Mouse (Mus musculus) lung, adult 2 months (tissue): Measurements from ENCODE around the gene Nup93. TPM values are rescaled to one million over a fixed set of nuclear protein-coding genes. Genes with fewer than 3 reads are reported as not detected.
A peak's percentile ranks its signal among the peaks of the same experiment; 100 is the strongest.
"Not testable (repeated sequence)": the region's sequence is repeated elsewhere in the genome, so short reads cannot be mapped to it uniquely, and the experiment has no call there.

ENCODE experiments used
- DNase-seq: peaks from one replicate; pipeline ENCODE4 v3.0.0; 2022
- H3K4me1 ChIP-seq: fragments of 200-500 bp; 2 replicates; pipeline ENCODE4 v1.6.1; 2011; ENCODE audit warnings: low read length; ENCODE audit not compliant: control insufficient read depth, insufficient read depth
- H3K4me3 ChIP-seq: fragments of 200-500 bp; replicated peaks from 2 replicates; pipeline ENCODE3; 2011; ENCODE audit warnings: low read depth, mild to moderate bottlenecking, control low read depth, low read length; ENCODE audit errors: extremely low read depth
- CTCF ChIP-seq: fragments of 200-500 bp; IDR thresholded peaks from 2 replicates; pipeline ENCODE4 v1.5.1; 2011; ENCODE audit warnings: mild to moderate bottlenecking, low read length, control low read depth; ENCODE audit not compliant: insufficient read depth
- POLR2A ChIP-seq: fragments of 200-500 bp; IDR thresholded peaks from 2 replicates; pipeline ENCODE4 v1.6.1; 2011; ENCODE audit warnings: low read depth, mild to moderate bottlenecking, control low read depth, low read length, borderline replicate concordance; ENCODE audit errors: extremely low read depth
- WGBS: fragments of 180-500 bp; shearing (Covaris S2); methylation state at CpG from one replicate; pipeline ENCODE4 v1.1.7; 2018; 5-methylcytosine and 5-hydroxymethylcytosine counted together
- polyA plus RNA-seq: library from polyadenylated mRNA; depleted of rRNA; stranded (reverse); fragments of >200 nt; gene quantifications from 2 replicates; pipeline ENCODE4 v1.2.3, GENCODE M21; 2012; rRNA removed

Nup93 gene
- 10.7 and 15.9 TPM in 2 replicates for polyA plus RNA-seq

DNA sequence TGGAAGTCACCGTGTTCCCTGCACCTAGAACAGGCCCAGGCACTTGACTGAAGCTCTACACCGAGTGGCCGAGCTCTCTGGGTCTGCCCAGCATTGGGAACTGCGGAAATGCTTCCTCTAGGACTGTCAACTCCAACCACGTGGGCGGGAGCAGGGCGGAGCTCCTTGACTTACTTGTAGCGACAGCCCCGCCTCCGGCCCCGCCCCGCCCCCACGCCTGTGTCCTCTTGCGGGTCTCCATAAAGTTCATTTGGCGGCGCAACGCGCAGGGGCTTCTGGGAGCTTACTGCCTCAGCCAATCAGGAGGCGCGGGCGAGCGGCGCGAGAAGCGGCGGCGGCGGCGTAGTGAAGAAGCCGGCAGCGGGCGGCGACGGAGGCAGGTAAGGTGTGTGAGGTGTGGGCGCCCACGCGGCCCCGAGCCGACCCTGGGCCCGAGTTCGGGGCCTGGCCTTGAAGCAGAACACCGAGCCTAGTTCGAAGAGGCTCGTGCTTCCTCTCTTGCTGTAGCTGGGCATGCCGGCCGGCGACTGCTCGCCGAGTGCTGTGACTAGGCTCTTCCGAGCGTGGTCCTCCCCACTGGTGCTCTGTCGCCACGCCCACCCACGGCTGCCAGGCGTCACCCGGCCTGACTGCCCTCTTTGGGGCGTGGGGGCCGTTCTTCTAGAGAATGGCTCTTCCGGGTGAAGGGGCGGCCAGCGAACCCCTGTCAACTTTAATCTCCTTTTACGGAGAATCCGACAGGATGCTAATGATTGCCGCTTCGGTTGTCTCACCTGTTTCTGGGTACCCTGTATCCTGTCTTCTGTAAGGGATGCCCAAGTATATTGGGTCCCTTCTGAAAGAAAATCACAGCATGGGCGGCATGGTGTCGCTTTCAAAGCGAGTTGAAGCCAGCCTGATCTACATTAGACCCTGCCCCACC lies at the start of gene Nup93:
Gene Nup93, plus strand, starts transcription at position 313 of the 922 bp plus-strand sequence.
- WGBS: under 1% methylated on average over 68 of the region's 68 CpGs
- peak within 1 kb of the TSS; percentile 88 for H3K4me3 ChIP-seq
- TF ChIP-seq POLR2A (peak; percentile 94; the same call in 1 of the 2 replicates), CTCF (no peak)
- H3K4me1 ChIP-seq: peaks cover 3% of the 10 kb centered on the region; the same call in 1 of the 2 replicates
- DNase-seq: peak; percentile 93

DNA sequence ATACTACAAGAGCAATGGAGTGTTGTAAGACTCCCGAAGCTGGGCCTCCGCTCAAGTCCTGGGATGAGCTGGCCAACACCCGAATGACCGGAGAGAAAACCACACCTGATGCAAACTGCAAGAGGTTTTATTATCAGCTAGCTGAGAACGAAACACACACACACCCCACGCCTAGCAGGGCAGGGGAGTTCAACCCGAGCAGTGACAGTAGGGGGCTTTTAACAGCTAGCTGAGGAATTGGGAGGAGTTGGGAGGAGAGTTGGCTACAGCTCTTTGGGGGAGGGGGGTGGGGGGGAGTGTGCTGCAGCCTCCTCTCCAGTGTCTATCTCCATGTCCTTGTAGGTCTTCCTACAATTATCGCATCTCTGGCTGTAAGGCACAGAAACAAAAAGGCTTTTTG lies 48.6 kb upstream of the Nup93 start:
- 73% methylated on average over 8 of the region's 8 CpGs for WGBS
- not testable (repeated sequence) for DNase-seq, H3K4me1 ChIP-seq, H3K4me3 ChIP-seq

DNA sequence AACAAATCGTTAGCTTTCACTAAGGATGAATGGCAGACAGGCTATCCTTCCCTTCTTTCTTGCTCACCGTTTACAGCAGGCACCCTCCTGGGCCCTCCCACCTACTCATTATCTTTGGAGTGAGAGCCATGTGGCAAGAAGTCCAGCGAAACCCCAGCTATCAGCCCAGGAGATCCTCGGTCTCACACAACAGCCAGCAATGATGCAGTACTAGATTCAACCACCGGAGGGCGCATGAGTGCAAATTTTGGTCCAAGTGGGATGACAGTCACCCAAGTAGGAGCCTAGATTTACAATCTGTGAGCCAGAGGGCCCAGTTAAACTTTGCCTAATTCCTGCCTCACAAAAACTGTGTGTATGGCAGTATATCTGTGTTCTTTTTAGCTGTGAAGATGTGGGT lies 47.1 kb upstream of the Nup93 start:
- Histone ChIP-seq H3K4me1 (peaks cover 8% of the 10 kb centered on the region), H3K4me3 (no peak overlapping the region)
- TF ChIP-seq POLR2A (no peak), CTCF (peak; percentile 89)
- 5% methylated on average over 6 of the region's 6 CpGs for WGBS
- DNase-seq: peak; percentile 95

DNA sequence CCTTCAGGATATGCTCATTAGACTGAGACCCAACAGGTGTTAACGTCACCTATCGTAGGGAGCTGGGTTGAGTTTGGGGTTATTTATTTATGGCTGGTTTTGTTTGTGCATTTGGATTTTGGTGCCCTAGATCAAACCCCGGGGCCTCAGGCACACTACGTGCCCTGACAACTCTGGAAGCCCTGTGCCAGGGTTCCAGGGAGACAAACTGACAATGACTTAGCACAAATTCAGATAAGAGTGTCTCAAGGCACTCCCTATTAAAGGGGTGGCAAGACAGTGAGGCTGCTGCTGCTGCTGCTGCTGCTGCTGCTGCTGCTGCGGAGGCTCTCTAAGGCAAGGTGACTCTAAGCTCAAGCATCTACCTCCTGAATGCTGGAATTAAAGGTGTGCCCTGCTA lies 44.8 kb upstream of the Nup93 start:
- H3K4me3 ChIP-seq: no peak overlapping the region
- H3K4me1 ChIP-seq: peaks cover 12% of the 10 kb centered on the region
- no peak for TF ChIP-seq CTCF
- 95% methylated on average over 5 of the region's 5 CpGs for WGBS
- DNase-seq: no peak

DNA sequence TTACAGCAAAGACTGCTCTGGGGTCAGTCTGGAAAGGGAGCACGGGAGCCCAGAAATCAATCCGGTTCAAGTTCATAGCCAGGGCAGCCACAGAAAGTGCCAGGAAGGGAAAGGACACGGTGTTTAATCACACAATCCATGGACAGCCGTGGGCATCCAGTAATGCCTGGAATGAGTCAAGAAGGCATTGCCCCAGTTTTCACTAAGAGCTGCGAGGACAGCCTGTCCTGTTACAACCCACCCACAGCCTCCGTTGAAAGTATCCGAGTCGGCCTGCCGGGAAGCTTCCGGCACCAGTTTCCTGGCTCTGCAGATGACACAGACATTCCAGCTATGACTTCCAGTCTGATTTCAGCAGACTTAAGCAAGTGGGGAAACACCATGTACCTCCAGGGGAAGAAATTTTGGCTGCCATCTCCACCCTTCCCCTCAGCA lies 43.0 kb upstream of the Nup93 start:
- Histone ChIP-seq H3K4me3 (peak overlapping the region; percentile 2), H3K4me1 (peaks cover 12% of the 10 kb centered on the region)
- 20% methylated on average over 10 of the region's 10 CpGs for WGBS
- no peak for DNase-seq
- TF ChIP-seq CTCF (no peak), POLR2A (no peak)

DNA sequence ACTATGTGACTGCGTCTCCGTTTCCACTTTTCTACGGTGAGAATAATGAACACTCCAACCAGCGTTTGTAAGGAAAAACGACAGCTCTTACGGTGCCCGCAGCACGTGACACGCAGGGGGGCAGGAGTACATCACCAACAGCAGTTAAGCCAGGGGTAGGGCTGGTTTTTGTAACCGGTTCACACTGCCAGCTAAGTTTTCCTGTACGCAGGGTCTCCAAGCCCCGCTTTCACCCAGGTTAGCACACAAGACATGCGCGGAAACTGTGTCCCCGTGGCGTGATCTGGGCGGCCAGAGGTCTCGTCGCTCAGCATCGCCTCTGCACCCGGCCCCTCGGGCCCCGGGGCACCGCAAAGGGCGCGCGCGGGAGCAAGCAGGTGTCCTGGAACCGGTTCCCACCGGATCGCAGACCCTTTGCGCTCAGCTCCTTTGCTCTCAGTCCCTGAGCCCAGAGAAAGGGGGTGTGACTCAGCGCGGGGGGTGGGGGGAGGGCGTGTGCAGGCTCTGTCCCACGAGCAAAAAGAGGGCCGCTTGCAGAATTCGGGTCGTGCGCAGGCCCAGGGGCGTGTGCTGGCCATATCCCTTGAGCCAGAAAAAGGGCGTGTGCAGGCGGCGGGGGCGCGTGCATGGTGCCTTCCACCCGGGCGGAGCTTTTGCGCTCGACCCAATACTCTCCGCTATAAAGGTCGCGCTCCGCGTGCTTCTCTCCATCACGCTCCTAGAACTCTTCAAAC lies 42.1 kb upstream of the Nup93 start, which contains the start of gene Mt2:
Gene Mt2, plus strand, starts transcription at position 590 of the 734 bp plus-strand sequence.
- DNase-seq: peak; percentile 29
- peak within 1 kb of the TSS; percentile 46 for H3K4me3 ChIP-seq
- under 1% methylated on average over 56 of the region's 56 CpGs for WGBS

DNA sequence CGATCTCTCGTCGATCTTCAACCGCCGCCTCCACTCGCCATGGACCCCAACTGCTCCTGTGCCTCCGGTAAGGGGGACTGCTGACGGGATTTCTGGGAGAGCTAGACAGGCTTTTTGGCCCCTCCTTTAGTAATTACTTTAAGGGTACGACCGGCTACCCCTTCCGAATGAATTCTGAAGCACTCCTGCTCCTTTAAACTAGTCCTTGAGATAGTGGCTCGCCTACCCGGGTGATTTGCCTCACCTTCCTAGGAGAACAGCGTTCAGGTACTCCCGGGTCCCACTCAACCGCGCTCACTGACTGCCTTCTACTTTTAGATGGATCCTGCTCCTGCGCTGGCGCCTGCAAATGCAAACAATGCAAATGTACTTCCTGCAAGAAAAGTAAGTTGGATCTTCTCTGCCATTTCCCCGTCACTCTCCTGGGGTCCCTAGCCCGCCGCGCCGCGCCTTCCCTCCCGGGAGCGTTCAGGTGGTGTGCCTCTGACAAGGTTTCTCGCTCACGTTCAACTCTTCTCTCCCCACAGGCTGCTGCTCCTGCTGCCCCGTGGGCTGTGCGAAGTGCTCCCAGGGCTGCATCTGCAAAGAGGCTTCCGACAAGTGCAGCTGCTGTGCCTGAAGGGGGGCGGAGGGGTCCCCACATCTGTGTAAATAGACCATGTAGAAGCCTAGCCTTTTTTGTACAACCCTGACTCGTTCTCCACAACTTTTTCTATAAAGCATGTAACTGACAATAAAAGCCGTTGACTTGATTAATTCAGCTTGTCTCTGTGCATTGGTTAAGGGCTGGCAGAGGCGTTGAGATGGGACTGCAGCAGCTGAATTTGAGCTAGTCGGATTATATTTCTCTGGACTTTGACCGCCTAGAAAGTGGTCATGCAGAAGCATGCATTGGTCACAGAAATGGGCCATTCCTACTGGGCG lies 41.3 kb upstream of the Nup93 start:
- DNase-seq: peak; percentile 50
- 4% methylated on average over 39 of the region's 39 CpGs for WGBS
- Histone ChIP-seq H3K4me1 (peaks cover 12% of the 10 kb centered on the region), H3K4me3 (peak overlapping the region; percentile 46)
- TF ChIP-seq CTCF (no peak), POLR2A (no peak)

More for the DNA sequence above, 42.1 kb upstream of the Nup93 start, which contains the start of gene Mt2:
- no peak for TF ChIP-seq CTCF
- no peak for TF ChIP-seq POLR2A
- H3K4me1 ChIP-seq: peaks cover 12% of the 10 kb centered on the region

DNA sequence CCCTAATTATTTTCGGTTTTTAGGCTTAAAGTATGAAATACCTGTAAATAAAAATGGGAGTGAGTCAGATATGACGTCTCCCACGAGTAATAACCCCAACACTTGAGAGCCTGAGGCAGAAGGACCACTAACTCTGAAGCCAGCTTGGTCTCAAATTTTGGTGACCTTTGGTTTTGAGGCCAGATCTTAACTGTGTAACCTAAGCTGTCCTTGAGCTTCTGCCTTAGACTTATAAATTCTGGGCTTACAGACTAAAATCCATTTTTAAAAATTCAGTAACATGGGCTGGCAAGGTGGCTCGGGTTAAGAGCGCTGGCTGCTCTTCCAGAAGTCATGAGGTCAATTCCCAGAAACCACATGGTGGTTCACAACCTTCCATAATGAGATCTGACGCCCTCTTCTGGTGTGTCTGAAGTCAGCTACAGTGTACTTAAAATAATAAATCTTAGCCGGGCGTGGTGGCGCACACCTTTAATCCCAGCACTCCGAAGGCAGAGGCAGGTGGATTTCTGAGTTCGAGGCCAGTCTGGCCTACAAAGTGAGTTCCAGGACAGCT lies 40.4 kb upstream of the Nup93 start:
- no peak overlapping the region for H3K4me3 ChIP-seq
- DNase-seq: no peak
- H3K4me1 ChIP-seq: peaks cover 12% of the 10 kb centered on the region
- 59% methylated on average over 11 of the region's 11 CpGs for WGBS
- no peak for TF ChIP-seq POLR2A
- TF ChIP-seq CTCF: no peak

DNA sequence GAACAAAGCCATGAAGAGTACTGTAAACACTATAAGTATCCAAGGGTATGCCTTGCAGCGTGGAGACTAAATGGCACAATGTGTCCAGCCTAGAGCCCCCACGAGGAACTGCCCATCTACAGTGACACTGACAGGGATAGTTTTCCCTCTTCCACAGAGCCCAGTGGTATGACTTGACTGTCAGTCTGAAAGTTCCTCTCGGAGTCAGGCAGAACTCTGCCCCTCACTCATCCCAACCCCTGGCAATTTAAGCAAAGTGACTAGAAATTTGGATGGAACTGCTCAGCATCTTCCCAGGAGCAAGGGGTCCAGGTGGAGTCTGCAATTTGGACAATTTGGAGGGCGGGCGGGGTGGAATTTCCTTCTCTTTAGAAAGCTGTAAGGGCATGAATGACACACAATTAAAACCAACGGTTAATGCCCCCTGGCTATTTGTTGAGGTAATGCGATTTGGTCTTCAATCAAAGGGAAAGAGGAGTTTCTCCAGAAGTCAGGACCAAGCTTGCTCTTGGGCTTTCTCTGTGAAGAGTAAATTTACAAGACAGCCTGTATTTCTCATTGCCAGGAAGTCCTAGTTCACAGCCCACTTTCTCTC lies 39.6 kb upstream of the Nup93 start:
- WGBS: 40% methylated on average over 7 of the region's 7 CpGs
- Histone ChIP-seq H3K4me3 (no peak overlapping the region), H3K4me1 (peaks cover 14% of the 10 kb centered on the region)
- no peak for TF ChIP-seq CTCF
- TF ChIP-seq POLR2A: no peak
- no peak for DNase-seq
